ENCODE assay signal across 29 mouse cellular contexts in the genomic region with DNA sequence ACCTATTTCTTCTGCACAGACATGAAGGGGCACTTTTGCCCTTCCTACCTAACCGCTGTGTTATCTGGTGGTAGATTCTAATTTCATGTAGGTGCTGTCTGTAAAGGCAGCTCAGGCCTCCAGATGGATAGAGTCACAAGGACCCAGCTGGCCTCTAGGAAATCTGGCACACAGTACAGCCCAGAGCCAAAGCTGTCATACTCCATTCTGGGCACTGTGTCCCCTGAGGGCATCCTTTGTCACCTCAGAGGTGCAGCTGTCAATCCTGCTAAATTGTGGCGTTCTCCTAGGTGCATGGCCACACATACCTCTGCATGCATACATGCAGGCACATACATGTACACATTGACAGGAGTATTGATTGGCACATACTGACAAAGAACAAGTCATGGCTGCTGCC.
DNase-seq lines count a peak whose midpoint lies in the region; ATAC-seq lines count a peak whose summit lies in the region.
"Had no signal": no experiment of that assay in that cellular context is flagged by ENCODE, and none has a peak within 500 bp of the region (broad histone marks: within the 10 kb centered on the region; RNA-seq: fewer than 3 reads in every experiment).

No protein-coding gene starts in this region.

- H3K9me3 ChIP-seq in midbrain, embryonic 11.5 days (ENCODE audit: control insufficient read depth, low read length) = no peaks in the 10 kb centered on the region
- no peaks in the 10 kb centered on the region; the same call in 1 of the 2 replicates for H3K9me3 ChIP-seq in midbrain, embryonic 16.5 days (replicated peaks; ENCODE audit: control insufficient read depth, low read length, poor library complexity, severe bottlenecking)
- H3K9me3 ChIP-seq: embryonic facial prominence, embryonic 13.5 days; G1E; heart, embryonic 13.5 days; hindbrain, embryonic 10.5 days; intestine, embryonic 15.5 days; lung, embryonic 15.5 days; midbrain, embryonic 12.5 days; neural tube, embryonic 13.5 days; stomach, embryonic 15.5 days had no signal

- no peak for ATAC-seq in midbrain, embryonic 11.5 days (ENCODE audit: low FRiP score)
- no peak for ATAC-seq in midbrain, embryonic 16.5 days
- no peak for ATAC-seq in activated CD4-positive, CD25-positive, alpha-beta regulatory T cell, adult 4 months
- ATAC-seq: hindbrain, embryonic 16.5 days; intestine, embryonic 15.5 days had no signal

- H3K9ac ChIP-seq in midbrain, embryonic 11.5 days (ENCODE audit: low read length) = no peak overlapping the region
- H3K9ac ChIP-seq in midbrain, embryonic 16.5 days (ENCODE audit: low read depth, low read length) = no peak overlapping the region
- H3K9ac ChIP-seq: embryonic facial prominence, embryonic 13.5 days; heart, embryonic 13.5 days; intestine, embryonic 15.5 days; limb, embryonic 13.5 days; lung, embryonic 15.5 days; midbrain, embryonic 12.5 days; neural tube, embryonic 13.5 days; stomach, embryonic 15.5 days had no signal

- no peaks in the 10 kb centered on the region for H3K27me3 ChIP-seq in midbrain, embryonic 11.5 days (ENCODE audit: control insufficient read depth, insufficient read depth, low read length)
- H3K27me3 ChIP-seq in midbrain, embryonic 16.5 days (ENCODE audit: control insufficient read depth, insufficient read depth, low read depth, low read length) = no peaks in the 10 kb centered on the region
- H3K27me3 ChIP-seq: embryonic facial prominence, embryonic 13.5 days; heart, embryonic 13.5 days; intestine, embryonic 15.5 days; limb, embryonic 13.5 days; lung, embryonic 15.5 days; midbrain, embryonic 12.5 days; neural tube, embryonic 13.5 days; stomach, embryonic 15.5 days had no signal

- H3K36me3 ChIP-seq in midbrain, embryonic 11.5 days (ENCODE audit: control insufficient read depth, insufficient read depth, low read length) = no peaks in the 10 kb centered on the region
- peaks cover 21% of the 10 kb centered on the region for H3K36me3 ChIP-seq in midbrain, embryonic 16.5 days (ENCODE audit: control insufficient read depth, insufficient read depth, low read length)
- H3K36me3 ChIP-seq: G1E; intestine, embryonic 15.5 days; lung, embryonic 15.5 days; stomach, embryonic 15.5 days had no signal

- H3K4me3 ChIP-seq in midbrain, embryonic 11.5 days (ENCODE audit: low read depth, low read length) = no peak overlapping the region
- no peak overlapping the region for H3K4me3 ChIP-seq in midbrain, embryonic 16.5 days (ENCODE audit: low read depth, low read length)
- H3K4me3 ChIP-seq: embryonic facial prominence, embryonic 13.5 days; heart, embryonic 13.5 days; hindbrain, embryonic 10.5 days; intestine, embryonic 15.5 days; left cerebral cortex, adult 2 months; limb, embryonic 13.5 days; lung, embryonic 15.5 days; midbrain, embryonic 12.5 days; neural tube, embryonic 13.5 days; stomach, embryonic 15.5 days had no signal

- no peak overlapping the region for H3K4me2 ChIP-seq in midbrain, embryonic 11.5 days
- H3K4me2 ChIP-seq in midbrain, embryonic 16.5 days (ENCODE audit: low read length) = no peak overlapping the region
- H3K4me2 ChIP-seq: embryonic facial prominence, embryonic 13.5 days; heart, embryonic 13.5 days; intestine, embryonic 15.5 days; limb, embryonic 13.5 days; liver, embryonic 11.5 days; lung, embryonic 15.5 days; midbrain, embryonic 12.5 days; neural tube, embryonic 13.5 days; stomach, embryonic 15.5 days had no signal

- no peak overlapping the region for H3K27ac ChIP-seq in midbrain, embryonic 11.5 days (ENCODE audit: low read depth, low read length)
- H3K27ac ChIP-seq in midbrain, embryonic 16.5 days (ENCODE audit: low read length) = no peak overlapping the region
- H3K27ac ChIP-seq: embryonic facial prominence, embryonic 13.5 days; heart, embryonic 13.5 days; hindbrain, embryonic 10.5 days; intestine, embryonic 15.5 days; left cerebral cortex, adult 2 months; limb, embryonic 13.5 days; lung, embryonic 15.5 days; midbrain, embryonic 12.5 days; neural tube, embryonic 13.5 days; stomach, embryonic 15.5 days had no signal

- WGBS in midbrain, embryonic 11.5 days = 91% methylated on average over 2 of the region's 2 CpGs
- 79% methylated on average over 2 of the region's 2 CpGs for WGBS in midbrain, embryonic 16.5 days

- no peaks in the 10 kb centered on the region for H3K4me1 ChIP-seq in midbrain, embryonic 11.5 days (ENCODE audit: control insufficient read depth, insufficient read depth, low read length)
- no peaks in the 10 kb centered on the region for H3K4me1 ChIP-seq in midbrain, embryonic 16.5 days (ENCODE audit: control insufficient read depth, insufficient read depth, low read length)
- H3K4me1 ChIP-seq: embryonic facial prominence, embryonic 13.5 days; heart, embryonic 13.5 days; intestine, embryonic 15.5 days; lung, embryonic 15.5 days; midbrain, embryonic 12.5 days; stomach, embryonic 15.5 days had no signal

- peak; percentile 71 for DNase-seq in cerebellum, adult 11-12 months
- DNase-seq in cerebellum, postnatal 4 days (ENCODE audit: low spot score in 2 of 2) = no peak
- peak; percentile 62 for DNase-seq in midbrain, embryonic 11.5 days (ENCODE audit: low spot score, missing footprints)
- peak; percentile 74 for DNase-seq in cerebellum, adult 9-10 months
- DNase-seq in cerebellum, postnatal 36 days = peak; percentile 56 to 65
- DNase-seq in layer of hippocampus, postnatal 25 days (ENCODE audit: extremely low spot score in 1 of 2, low spot score in 1 of 2) = no peak
- DNase-seq: adrenal gland, postnatal 25 days; embryo, embryonic 11 days; gastrocnemius, postnatal 10 days; heart, postnatal 14 days; kidney, adult 2 months; kidney, postnatal 4 days; layer of hippocampus, adult 9-11 months; right cerebral cortex, postnatal 25 days had no signal

Comparison
In these comparisons a context has a peak if more than half of its experiments do, and no peak if none do; other contexts are left out.
1. DNase-seq: peak in cerebellum, adult 11-12 months (single experiment), midbrain, embryonic 11.5 days (single experiment), cerebellum, adult 9-10 months (single experiment) and cerebellum, postnatal 36 days (2 of 2); none in cerebellum, postnatal 4 days (0 of 2) and layer of hippocampus, postnatal 25 days (0 of 2).